Mouse (Mus musculus) adrenal gland, postnatal 36 days (tissue): ENCODE measurements at regions not wholly inside any gene's neighbourhood (a gene's known extent, or its start where the extent isn't known, plus 50 kb on each side); places are given as distances from the start of the nearest gene placed in this dataset.

Experiments
- DNase-seq, 2 experiments: peaks; one replicate each; pipeline ENCODE4 v3.0.0; 2021; ENCODE audit warnings: mixed read lengths in 1 of 2

GRCm38 (mm10) chr5:97656167-97656924 is 199.5 kb upstream of the Gk2 start:
- DNase-seq, result no peak

DNA sequence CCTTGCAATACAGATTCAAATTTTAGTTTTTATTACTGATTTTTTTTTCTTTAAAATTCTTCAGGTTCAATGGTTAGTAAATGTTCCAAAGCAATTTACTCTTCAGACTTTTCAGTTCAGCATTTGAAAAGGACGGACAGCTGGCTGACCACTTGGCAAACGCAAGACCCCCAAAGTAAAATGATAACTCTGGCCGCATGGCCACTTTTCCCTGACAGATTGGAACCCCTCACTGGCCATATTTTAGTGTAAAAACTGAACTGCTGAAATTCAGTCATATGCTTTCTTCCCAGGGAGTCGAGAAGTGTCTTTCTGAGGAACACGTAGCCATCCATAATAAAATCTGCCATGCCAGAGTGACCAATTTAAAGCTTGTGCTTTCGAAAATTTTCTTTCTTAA is 198.4 kb upstream of the Gk2 start:
- no peak for DNase-seq

DNA sequence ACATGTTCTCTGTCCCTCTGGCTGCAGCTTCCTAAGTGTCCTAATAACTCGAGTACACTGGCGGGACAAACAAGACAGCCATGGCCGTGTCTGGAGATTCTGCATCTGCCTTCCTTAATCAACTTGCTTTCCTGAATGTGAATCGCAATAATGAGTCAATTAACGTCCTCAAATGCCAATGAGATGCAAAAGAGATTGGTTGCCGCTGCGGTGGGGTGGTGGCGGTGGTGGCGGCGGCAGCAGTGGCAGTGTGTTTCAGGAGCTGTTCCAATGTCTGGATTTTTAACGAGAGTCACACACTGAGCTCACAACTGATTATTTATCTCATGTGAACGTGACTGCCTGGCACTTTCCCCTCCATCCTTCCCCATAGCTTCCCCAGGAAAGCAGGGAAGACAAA is 197.6 kb upstream of the Gk2 start:
- no peak for DNase-seq

- no peak for DNase-seq
Observed at GRCm38 (mm10) chr5:97642251-97642650, 185.4 kb upstream of the Gk2 start.

DNA sequence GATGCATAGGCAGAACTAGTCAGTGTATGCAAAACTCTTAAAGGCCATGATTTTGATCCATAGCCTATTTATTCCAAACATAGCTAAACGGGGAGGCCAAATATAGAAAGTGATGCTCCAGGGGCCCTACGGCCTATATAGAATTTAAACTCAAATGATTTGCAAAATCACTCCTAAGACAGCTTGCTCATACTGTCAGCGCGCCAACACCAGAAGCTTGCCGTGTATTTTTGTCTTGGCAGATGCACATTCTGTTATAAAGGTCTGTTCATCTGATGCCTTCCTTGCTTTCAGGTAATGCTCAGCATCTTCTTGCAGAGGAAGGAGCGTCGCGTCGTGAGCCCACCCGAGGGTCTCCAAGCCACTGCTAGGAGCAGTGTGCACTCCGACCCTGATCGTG is 184.8 kb upstream of the Gk2 start:
- DNase-seq, result no peak

- DNase-seq, result no peak
Observed at GRCm38 (mm10) chr5:97636357-97636756, 179.5 kb upstream of the Gk2 start.

DNA sequence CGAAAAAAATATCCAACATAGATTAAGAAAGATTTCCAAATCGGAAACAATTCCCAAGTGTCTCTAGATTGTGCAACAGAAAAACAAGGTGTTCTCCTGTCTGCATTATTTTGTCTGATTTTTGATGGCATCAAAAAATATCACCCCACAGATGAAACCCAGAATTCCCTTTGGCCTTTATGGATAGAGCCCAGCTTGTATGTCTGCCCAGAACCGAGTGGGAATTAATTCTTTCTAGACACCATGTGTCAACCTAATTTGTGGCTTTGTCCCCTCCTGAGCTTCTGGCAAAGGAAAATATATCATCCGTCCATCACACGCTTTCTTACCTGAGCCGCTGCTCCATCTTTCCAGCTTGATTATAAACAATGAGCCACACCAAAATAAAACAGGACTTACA is 176.9 kb upstream of the Gk2 start:
- no peak for DNase-seq

DNA sequence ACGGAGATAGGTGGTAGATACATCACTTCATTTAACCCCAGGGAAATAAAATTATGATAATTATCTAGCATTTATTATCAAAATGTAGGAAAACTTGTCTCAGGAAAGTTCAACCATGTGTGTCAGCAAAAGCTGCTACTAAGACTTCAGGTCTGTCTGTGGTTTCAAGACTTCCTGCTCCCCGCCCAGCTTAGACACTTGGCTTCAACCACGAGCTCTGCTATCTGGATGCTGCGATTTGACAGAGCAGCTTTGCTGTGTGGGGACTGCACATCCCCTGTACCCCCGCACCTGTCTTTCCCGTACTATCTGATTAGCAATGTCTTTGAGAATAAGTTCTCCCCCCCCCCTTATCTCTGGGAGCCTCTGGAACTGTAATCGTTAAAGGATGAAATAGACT is 176.0 kb upstream of the Gk2 start:
- no peak for DNase-seq

GRCm38 (mm10) chr5:97625200-97625599 is 168.4 kb upstream of the Gk2 start:
- no peak for DNase-seq

GRCm38 (mm10) chr5:97619890-97620289 is 163.1 kb upstream of the Gk2 start:
- DNase-seq, result no peak

DNA sequence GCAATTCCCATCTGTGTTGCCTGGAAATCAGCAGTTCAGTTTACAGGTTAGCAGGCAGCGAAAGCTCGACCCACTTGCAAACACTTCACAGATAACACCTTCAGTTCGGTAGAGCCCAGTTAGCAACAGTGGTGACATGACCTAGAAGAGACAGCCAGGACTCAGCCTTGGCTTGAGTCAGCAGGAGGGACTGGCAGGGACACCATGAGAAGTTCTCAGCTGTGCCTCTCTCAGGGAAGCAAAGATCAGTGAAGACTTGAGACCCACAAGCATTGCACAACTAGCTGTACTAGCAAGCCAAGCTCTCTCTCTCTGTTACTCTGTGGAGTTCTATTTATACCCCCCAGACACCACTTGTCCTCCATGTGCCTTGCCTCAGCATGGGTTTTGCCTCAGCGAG is 161.6 kb upstream of the Gk2 start:
- DNase-seq, result no peak

GRCm38 (mm10) chr5:97602176-97602575 is 145.4 kb upstream of the Gk2 start:
- DNase-seq, result peak; percentile 11 to 50

GRCm38 (mm10) chr5:97601384-97601783 is 144.6 kb upstream of the Gk2 start:
- no peak for DNase-seq

GRCm38 (mm10) chr5:97598741-97599140 is 141.9 kb upstream of the Gk2 start:
- DNase-seq, result no peak

DNA sequence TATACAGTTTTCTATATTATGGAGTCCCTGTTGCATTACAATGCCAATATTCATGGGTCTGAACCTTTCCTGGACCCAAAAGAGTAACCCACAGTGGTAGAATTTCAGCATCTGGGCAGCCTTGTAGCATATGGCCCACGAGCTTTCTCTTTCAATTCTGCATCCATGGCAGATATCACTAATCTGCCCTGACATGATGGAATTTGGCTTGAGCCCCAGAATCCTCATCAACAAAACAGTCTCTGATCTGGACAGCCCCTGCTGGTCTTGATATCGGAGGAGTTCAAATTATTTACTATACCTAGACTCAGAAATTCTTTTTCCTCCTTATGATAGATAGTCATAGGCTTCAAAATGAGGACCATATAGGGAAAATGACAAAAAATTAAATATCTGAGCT is 139.1 kb upstream of the Gk2 start:
- no peak for DNase-seq

DNA sequence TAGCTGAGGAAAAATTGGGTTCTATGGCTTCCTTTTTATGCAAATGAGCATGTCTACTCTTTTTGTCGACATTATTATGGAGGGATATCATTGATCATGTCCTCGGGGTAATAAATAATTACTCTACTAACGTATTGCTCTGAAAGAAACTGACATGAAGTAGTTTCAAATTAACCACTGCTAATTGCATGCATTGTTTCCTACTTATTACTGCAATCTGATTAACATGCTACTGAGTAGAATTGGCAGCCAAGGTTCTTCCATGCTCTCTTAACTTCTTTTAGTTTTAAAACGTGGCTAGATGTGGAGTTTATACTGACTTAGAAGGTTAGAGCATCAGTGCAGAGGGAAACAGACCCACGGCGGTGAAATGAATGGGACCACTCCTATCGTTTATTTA is 137.3 kb upstream of the Gk2 start:
- no peak for DNase-seq

DNA sequence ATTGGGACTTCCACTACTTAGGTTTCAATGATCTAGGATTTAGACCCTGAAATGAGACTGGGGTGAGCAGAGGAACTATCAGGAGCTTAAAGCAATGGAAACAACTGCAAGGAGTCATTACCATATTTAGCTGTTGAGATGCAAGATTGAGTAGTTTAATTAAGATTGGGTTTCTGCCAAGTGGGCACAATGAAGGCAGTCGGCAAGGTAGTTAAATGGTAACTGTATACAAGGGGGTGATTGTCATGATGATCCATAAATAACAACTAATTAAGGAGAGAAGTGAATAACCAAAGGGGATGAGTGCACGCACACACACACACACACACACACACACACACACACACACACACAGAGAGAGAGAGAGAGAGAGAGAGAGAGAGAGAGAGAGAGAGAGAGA is 125.7 kb upstream of the Gk2 start:
- no peak for DNase-seq

DNA sequence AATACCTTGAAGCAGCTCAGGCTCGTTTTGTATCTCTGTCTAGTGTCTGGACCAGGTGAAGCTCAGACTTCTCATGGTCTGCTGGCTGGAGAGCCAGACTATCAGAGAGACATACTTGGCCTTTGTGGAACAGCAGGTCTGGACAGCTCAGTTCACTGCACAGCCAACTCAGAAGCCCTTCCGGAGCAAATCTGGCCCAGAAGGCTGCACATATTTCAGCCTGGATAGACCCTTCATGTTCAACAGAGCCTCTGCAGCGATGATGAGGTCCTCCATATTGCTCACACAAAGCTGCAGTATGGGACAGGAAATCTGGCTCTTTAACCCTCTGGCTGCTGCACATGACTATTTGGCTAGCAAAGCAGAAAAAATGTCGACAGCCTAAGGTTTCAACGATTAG is 108.7 kb upstream of the Gk2 start:
- no peak for DNase-seq

DNA sequence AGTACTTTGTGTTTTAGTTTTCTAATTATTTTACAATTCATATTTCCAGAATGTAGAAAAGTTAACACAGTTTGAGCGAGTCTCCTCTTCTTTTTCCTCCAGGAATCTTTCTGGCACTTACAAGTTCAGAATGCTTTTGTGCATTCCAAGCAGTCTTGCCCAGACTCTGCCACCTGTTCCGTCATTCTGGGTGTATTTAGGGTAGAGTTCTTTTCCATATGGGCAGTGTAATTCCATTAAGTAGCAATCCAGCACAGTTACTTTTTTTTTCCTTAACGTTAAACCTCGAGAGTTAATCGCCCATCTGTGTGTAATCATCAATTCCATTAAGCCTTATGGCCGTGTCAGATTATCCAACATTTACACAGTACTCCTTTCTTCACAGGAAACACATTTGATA is 106.9 kb upstream of the Gk2 start:
- no peak for DNase-seq

DNA sequence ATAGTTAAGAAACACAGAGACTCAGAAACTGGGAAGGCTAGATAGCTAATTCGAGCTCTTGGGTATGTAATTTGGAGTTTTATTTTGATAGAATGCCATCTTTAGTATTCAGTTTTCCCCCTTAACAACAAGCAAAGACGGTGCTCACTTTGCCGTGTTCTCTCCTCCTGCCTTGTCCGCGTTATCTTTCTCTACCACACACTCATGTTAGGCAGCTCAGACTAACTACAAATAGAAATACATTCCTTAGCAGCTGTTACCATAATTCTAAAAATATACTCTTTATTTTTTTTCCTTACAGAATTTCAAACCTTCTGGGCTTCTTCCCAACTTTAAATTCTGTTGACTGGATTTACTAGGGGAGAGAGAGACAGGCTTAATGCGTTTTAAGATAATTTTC is 97.5 kb upstream of the Gk2 start:
- no peak for DNase-seq

DNA sequence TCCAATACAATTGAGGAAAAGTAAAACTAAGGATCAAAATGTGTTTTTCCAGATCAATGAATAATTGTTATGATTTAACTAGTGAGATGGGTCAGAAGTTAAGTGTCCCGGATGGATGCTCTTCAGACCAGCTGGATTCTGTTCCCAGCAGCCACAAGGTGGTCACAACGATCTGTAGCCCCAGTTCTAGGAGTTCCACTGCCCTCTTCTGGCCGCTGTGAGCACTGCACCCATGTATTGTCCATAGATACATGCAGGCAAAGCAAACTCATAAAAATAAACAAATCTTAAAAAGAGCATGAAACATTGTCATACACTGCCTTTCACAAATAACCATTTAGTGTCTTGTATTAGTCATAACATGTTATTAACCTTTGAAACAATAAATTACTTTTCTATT is 96.3 kb upstream of the Gk2 start:
- DNase-seq, result peak in 1 of 2 experiments; percentile 14

DNA sequence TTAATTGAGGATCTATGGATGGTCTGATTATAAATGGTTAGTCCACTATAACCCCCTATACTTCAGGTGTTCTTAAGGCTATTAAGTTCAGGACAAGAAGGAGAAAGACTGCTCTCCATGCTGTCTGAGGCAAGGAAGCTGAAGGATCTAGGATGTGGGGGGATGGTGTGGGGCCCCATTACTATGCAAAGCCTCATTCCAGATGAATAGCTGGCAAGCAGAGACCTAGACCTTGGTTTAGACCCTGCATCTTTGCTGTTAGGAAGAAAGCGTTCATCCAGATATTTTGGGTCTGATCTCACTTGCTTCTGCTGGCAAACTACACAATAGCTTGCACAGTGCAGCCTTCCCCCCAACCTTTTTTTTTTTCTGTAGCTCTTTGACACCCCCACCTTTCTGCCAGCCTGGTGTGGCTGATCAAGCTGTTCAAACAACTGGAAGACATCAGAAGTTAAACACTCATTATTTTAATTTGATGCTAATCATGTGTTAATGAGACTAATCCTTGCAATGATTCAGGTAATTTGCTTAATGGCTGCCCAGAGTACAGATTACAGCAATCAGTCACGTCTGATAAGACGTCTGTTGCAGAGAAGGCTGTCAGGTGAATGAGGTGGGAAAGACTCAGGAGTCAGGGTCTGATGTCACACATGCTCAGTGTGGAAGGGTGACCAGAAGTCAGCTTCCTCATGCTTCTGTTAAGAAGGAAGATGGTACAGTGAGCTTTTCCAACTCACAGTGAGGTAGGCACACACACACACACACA is 80.9 kb upstream of the Gk2 start:
- DNase-seq, result no peak

GRCm38 (mm10) chr5:97533733-97534132 is 76.9 kb upstream of the Gk2 start:
- DNase-seq, result no peak

DNA sequence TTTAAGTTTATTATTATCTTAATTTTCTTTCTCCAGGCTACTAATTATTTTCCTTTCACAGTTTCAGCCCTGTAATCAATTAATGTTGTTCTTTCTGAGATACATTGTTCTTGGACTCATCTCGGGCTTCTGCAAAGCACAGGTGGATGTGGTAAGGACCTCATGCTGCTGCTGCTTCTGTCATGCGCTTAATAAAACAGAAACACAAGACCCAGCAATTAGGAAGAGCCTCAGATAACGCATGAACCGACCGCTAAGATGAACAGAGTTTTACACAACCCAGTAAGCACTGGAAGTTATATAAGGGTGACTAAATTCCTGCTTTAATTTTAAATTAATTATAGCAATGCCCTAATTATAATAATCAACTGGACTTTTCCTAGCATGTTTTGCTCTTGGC is 70.7 kb upstream of the Gk2 start:
- DNase-seq, result no peak
